Mouse (Mus musculus) myocyte (in vitro differentiated cells): ENCODE measurements around the gene Dapk2. TPM values are rescaled to one million over a fixed set of nuclear protein-coding genes. Genes with fewer than 3 reads are reported as not detected.

Experiments
- H3K27me3 ChIP-seq: one replicate; pipeline ENCODE4 v1.6.1; 2011; ENCODE audit not compliant: control insufficient read depth, insufficient read depth, insufficient read length
- H3K36me3 ChIP-seq: one replicate; pipeline ENCODE4 v1.6.1; 2011; ENCODE audit not compliant: control insufficient read depth, insufficient read depth
- H3K4me2 ChIP-seq: one replicate; pipeline ENCODE4 v1.6.1; 2011; ENCODE audit warnings: low read depth, control low read depth
- H3K4me3 ChIP-seq: one replicate; pipeline ENCODE4 v1.5.1; 2011; ENCODE audit warnings: mild to moderate bottlenecking, control low read depth, moderate library complexity
- H3K79me2 ChIP-seq: one replicate; pipeline ENCODE4 v1.6.1; 2011; ENCODE audit not compliant: control insufficient read depth, insufficient read depth
- H3ac ChIP-seq: one replicate; pipeline ENCODE4 v1.6.1; 2011; ENCODE audit not compliant: control insufficient read depth, insufficient read length
- CEBPB ChIP-seq: IDR thresholded peaks from 2 replicates; pipeline ENCODE4 v1.6.1; 2011; ENCODE audit warnings: mild to moderate bottlenecking, moderate library complexity; ENCODE audit not compliant: poor library complexity, insufficient read depth, severe bottlenecking
- E2F4 ChIP-seq: IDR thresholded peaks from one replicate; pipeline ENCODE4 v1.6.1; 2011; ENCODE audit warnings: mild to moderate bottlenecking, control low read depth, moderate library complexity; ENCODE audit not compliant: insufficient read depth
- MAX ChIP-seq: IDR thresholded peaks from one replicate; pipeline ENCODE4 v1.6.1; 2011; ENCODE audit warnings: low read depth, mild to moderate bottlenecking, control low read depth
- MYOD1 ChIP-seq, 3 experiments: IDR thresholded peaks; one replicate each; pipeline ENCODE4 v1.6.1; 2011; ENCODE audit warnings: control low read depth in 2 of 3, low read depth in 2 of 3, mild to moderate bottlenecking in 2 of 3, moderate library complexity in 1 of 3; ENCODE audit not compliant: insufficient read length in 2 of 3, control insufficient read depth in 1 of 3
- MYOG ChIP-seq, 3 experiments: IDR thresholded peaks; one replicate each; pipeline ENCODE4 v1.6.1; 2011; ENCODE audit warnings: control low read depth in 2 of 3, low read depth in 2 of 3, mild to moderate bottlenecking in 2 of 3; ENCODE audit not compliant: insufficient read length in 2 of 3, control insufficient read depth in 1 of 3, insufficient read depth in 1 of 3
- POLR2A ChIP-seq: IDR thresholded peaks from one replicate; pipeline ENCODE4 v1.6.1; 2011; ENCODE audit warnings: low read depth, mild to moderate bottlenecking, control low read depth, moderate library complexity; ENCODE audit not compliant: insufficient read length
- POLR2AphosphoS2 ChIP-seq: IDR thresholded peaks from one replicate; pipeline ENCODE4 v1.6.1; 2011; ENCODE audit warnings: low read depth, control low read depth; ENCODE audit not compliant: insufficient read length
- REST ChIP-seq: IDR thresholded peaks from one replicate; pipeline ENCODE4 v1.6.1; 2011; ENCODE audit warnings: mild to moderate bottlenecking, control low read depth, moderate library complexity; ENCODE audit not compliant: insufficient read depth, insufficient read length
- SRF ChIP-seq: IDR thresholded peaks from one replicate; pipeline ENCODE4 v1.6.1; 2011; ENCODE audit warnings: low read depth; ENCODE audit not compliant: control insufficient read depth, insufficient read length
- TCF12 ChIP-seq: IDR thresholded peaks from one replicate; pipeline ENCODE4 v1.6.1; 2011; ENCODE audit warnings: mild to moderate bottlenecking, control low read depth; ENCODE audit not compliant: poor library complexity, insufficient read depth, severe bottlenecking
- TCF3 ChIP-seq: IDR thresholded peaks from one replicate; pipeline ENCODE4 v1.6.1; 2011; ENCODE audit warnings: low read depth, control low read depth; ENCODE audit not compliant: insufficient read length
- USF1 ChIP-seq: IDR thresholded peaks from one replicate; pipeline ENCODE4 v1.6.1; 2011; ENCODE audit warnings: low read depth, mild to moderate bottlenecking, control low read depth, moderate library complexity
- polyA plus RNA-seq: library from polyadenylated mRNA; unstranded; fragments of >200 nt; fragmentation: generic; extraction: Trizol; gene quantifications from one replicate; pipeline ENCODE4 v1.2.1, GENCODE M21; 2012; ENCODE audit warnings: missing spikeins

The Dapk2 gene
- polyA plus RNA-seq, 1 experiment: 51.3 TPM

DNA sequence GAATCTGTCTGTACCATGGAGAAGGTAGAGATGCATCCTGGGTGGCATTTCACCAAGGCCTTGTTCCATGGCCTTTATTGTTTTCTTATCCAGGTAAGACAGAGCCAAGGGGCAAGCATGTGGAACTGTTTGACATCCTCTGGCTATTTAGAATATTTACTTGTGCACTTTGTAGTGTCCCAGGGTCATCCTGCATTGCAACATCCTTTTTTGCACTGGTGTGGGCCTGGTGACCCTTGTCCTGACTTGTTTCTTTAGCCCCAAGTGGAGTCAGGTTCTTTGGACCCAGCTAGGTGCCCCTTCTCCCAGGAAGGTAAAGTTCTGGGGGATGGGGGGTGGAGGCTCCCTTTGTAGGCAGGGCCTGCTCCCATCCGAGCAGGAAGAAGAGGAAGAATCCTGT is 20.0 kb downstream of the Dapk2 start:
- H3K4me2 ChIP-seq: no peak overlapping the region
- TF ChIP-seq TCF3 (no peak), TCF12 (no peak), MYOG (IDR thresholded peaks at IDR 0.05; ENCODE audit: control insufficient read depth in 1 of 3, insufficient read depth in 1 of 3, insufficient read length in 2 of 3, low read depth in 2 of 3) (no peak), REST (no peak), POLR2AphosphoS2 (no peak), CEBPB (no peak), MAX (no peak), SRF (no peak), POLR2A (no peak), MYOD1 (IDR thresholded peaks at IDR 0.05; ENCODE audit: control insufficient read depth in 1 of 3, insufficient read length in 2 of 3, low read depth in 2 of 3) (no peak), E2F4 (no peak), USF1 (no peak)
- H3K36me3 ChIP-seq: peaks cover 7% of the 10 kb centered on the region
- no peak overlapping the region for H3K4me3 ChIP-seq
- no peaks in the 10 kb centered on the region for H3K27me3 ChIP-seq
- peaks cover 48% of the 10 kb centered on the region for H3K79me2 ChIP-seq
- H3ac ChIP-seq: no peak overlapping the region

DNA sequence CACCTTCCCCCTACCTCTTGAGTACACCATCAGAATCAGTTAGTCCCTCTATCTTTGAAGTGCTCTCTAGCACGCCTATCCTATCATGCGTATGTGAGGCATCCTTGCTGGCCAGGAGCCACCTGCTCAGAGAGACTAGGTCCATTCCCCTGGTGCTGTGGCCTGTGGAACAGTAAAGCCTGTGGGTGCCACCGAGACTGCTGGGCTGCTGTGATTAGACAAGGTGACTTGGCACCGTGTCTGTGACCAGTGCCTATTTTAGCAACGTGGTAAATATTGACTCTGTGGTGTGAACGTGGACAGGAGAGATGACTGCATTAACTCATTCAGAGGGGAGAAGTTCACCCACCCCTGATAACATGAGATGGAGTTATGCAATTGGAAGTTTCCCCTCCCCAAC is 21.8 kb downstream of the Dapk2 start:
- no peak for TF ChIP-seq POLR2A
- TF ChIP-seq TCF12: no peak
- TF ChIP-seq MYOG (IDR thresholded peaks at IDR 0.05; ENCODE audit: control insufficient read depth in 1 of 3, insufficient read depth in 1 of 3, insufficient read length in 2 of 3, low read depth in 2 of 3): no peak
- no peak for TF ChIP-seq CEBPB
- TF ChIP-seq USF1: no peak
- no peak for TF ChIP-seq MAX
- TF ChIP-seq E2F4: no peak
- no peak for TF ChIP-seq TCF3
- TF ChIP-seq MYOD1 (IDR thresholded peaks at IDR 0.05; ENCODE audit: control insufficient read depth in 1 of 3, insufficient read length in 2 of 3, low read depth in 2 of 3): no peak
- no peak for TF ChIP-seq SRF
- no peak for TF ChIP-seq POLR2AphosphoS2
- no peak for TF ChIP-seq REST
- Histone ChIP-seq H3K79me2 (peaks cover 56% of the 10 kb centered on the region), H3K4me2 (no peak overlapping the region), H3K36me3 (peaks cover 7% of the 10 kb centered on the region), H3K4me3 (no peak overlapping the region), H3ac (no peak overlapping the region), H3K27me3 (no peaks in the 10 kb centered on the region)

DNA sequence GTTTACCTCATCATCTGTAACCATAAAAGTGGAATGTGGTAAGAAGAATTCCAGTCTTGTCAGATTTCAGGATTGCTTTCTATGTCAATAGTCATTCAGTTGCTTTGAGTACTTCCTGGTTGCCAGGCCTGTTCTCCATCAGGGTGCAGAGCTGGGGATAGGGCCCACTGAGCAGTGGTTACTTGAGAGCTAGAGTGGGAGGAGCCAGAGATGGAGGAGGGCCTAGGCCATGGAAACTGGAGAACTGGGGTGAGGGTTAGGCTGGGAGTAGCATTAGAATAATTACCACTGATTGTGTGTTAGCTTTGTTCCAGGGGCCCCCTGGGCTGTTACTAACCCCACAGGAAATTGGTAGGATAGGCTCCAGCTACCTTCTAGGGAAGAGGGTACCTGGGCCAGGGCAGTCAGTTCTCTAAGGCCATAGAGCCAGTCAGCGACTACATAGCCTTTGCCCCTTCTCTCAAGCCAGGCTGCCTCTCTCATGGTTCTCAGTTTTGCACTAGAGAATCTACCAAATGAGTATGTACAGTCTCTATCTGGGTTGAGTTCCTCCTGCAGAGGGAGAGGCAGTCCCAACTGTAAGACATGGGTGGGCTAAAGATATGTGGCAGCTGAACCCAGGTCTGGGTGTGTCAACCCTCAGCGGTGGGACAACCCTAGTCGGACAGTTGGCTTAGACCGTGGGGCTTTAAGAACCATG is 23.3 kb downstream of the Dapk2 start:
- no peak overlapping the region for H3ac ChIP-seq
- H3K79me2 ChIP-seq: peaks cover 52% of the 10 kb centered on the region
- no peaks in the 10 kb centered on the region for H3K27me3 ChIP-seq
- H3K4me3 ChIP-seq: no peak overlapping the region
- H3K4me2 ChIP-seq: peak overlapping the region; percentile 55
- TF ChIP-seq USF1 (no peak), CEBPB (peak; percentile 27; the same call in 1 of the 2 replicates), MYOD1 (IDR thresholded peaks at IDR 0.05; ENCODE audit: control insufficient read depth in 1 of 3, insufficient read length in 2 of 3, low read depth in 2 of 3) (no peak), SRF (no peak), TCF12 (no peak)
- H3K36me3 ChIP-seq: peaks cover 3% of the 10 kb centered on the region

DNA sequence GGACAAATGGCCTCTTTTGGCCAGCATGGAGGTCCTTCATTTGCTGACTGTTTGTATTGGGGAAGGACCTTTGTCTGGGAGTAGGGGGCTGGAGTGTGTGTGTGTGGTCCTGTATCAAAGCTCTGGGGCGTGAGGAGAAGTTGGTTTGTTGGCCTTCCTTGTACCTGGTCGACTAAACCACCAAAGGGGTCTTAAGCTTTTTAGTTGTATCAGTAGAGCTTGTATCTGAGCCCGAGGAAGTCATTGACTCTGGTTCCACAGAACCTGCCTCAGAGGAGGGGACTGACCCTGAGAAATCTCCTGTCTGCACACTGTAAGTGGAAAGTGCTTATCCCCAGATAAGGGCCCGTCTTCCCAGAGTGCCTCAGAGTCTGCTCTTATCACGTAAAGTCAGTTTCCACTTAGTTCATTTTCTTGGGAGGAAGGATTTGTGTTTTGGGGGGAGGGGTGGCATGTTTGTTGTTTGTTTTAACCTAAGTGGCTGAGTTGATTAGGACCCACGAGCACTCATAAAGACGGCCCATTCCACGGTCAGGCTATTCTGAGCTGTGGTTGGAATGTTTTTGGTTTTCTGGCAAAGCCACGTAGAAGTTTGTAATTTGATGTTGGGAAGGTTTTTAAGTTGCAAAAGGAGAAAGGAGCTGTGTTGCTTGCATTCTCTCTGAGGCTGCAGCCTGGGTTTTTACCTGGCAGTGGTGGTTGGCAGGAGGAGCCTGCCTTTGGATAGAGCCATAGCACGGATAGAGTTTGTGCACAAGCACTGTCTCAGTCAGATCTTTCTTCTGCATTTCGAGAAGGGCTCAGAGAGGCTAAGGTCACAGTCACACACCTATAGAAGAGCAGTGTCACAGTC is 24.0 kb downstream of the Dapk2 start:
- H3K27me3 ChIP-seq: no peaks in the 10 kb centered on the region
- H3ac ChIP-seq: no peak overlapping the region
- H3K4me3 ChIP-seq: no peak overlapping the region
- H3K79me2 ChIP-seq: peaks cover 54% of the 10 kb centered on the region
- peak overlapping the region; percentile 55 for H3K4me2 ChIP-seq
- no peaks in the 10 kb centered on the region for H3K36me3 ChIP-seq
- TF ChIP-seq TCF12: no peak
- no peak for TF ChIP-seq POLR2AphosphoS2
- no peak for TF ChIP-seq E2F4
- no peak for TF ChIP-seq USF1
- no peak for TF ChIP-seq MYOD1 (IDR thresholded peaks at IDR 0.05; ENCODE audit: control insufficient read depth in 1 of 3, insufficient read length in 2 of 3, low read depth in 2 of 3)
- no peak for TF ChIP-seq POLR2A
- no peak for TF ChIP-seq REST
- TF ChIP-seq TCF3: no peak
- TF ChIP-seq SRF: no peak
- TF ChIP-seq CEBPB: no peak
- TF ChIP-seq MYOG (IDR thresholded peaks at IDR 0.05; ENCODE audit: control insufficient read depth in 1 of 3, insufficient read depth in 1 of 3, insufficient read length in 2 of 3, low read depth in 2 of 3): no peak
- no peak for TF ChIP-seq MAX

DNA sequence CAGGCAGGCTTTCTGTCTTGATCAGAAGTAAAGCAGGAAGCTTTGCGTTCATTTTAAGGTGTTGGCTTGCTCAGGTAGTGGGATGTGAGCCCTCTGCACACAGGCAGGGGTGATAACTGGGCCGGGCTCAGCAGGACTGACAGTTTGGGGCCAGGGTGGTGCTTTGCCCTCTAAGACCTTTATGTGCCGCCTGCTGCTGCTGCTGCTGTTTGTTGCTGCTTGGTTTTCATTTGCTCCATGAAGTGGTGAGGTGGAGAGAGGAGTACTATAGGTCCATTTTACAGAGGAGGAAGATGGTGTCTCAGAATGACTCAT is 24.6 kb downstream of the Dapk2 start:
- H3K79me2 ChIP-seq: peaks cover 52% of the 10 kb centered on the region
- H3K4me3 ChIP-seq: no peak overlapping the region
- H3ac ChIP-seq: no peak overlapping the region
- TF ChIP-seq SRF: no peak
- TF ChIP-seq TCF3: no peak
- no peak for TF ChIP-seq CEBPB
- no peak for TF ChIP-seq POLR2AphosphoS2
- TF ChIP-seq MAX: no peak
- no peak for TF ChIP-seq E2F4
- TF ChIP-seq TCF12: no peak
- no peak for TF ChIP-seq USF1
- no peak for TF ChIP-seq POLR2A
- no peak for TF ChIP-seq MYOD1 (IDR thresholded peaks at IDR 0.05; ENCODE audit: control insufficient read depth in 1 of 3, insufficient read length in 2 of 3, low read depth in 2 of 3)
- no peaks in the 10 kb centered on the region for H3K36me3 ChIP-seq
- no peak overlapping the region for H3K4me2 ChIP-seq
- no peaks in the 10 kb centered on the region for H3K27me3 ChIP-seq
